8 mouse cellular contexts compared by ENCODE assay signal in the genomic region with DNA sequence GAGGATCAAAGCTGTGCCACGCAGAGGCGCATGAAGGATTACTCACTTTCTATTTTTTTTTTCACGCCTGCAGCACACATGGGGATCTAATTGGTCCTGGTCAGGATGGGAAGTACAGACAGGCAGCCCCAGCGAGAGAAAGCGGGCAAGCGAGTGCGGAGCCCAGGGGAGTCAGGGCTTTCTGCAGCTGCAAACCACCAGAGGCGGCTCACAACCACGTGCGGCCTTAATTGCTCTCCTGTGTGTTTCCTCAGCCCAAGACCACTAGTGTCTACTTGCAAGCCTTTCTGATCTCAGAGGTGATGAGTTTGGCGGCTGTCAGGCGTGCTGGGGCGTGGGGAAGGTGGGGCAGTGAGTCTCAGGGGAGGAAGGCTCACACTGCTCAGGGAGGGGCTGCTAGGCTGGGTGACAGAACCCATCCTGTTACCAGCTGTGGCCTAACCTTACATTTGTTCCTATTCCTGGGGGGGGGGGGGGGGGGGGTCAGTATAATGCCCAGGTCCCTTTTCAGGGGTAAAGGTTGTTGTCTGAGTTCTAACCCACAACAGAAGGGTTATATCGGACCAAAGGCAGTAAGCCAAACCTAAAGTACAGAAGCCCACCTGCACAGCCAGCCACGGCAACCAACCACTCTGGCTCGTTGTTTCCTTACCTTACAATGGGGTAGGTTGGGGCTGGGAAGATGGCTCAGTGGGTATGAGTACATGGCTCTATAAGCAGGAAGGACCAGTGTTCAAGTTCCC.
DNase-seq lines count a peak whose midpoint lies in the region; ATAC-seq lines count a peak whose summit lies in the region.

No protein-coding gene starts in this region.

- H3K4me2 ChIP-seq in lung, embryonic 15.5 days: peak overlapping the region; percentile 54
- peak overlapping the region; percentile 44 for H3K4me2 ChIP-seq in embryonic facial prominence, embryonic 15.5 days (replicated peaks)
- H3K4me2 ChIP-seq in heart, embryonic 15.5 days: peak overlapping the region; percentile 59
- peak overlapping the region; percentile 44 for H3K4me2 ChIP-seq in limb, embryonic 11.5 days (ENCODE audit: low read depth, severe bottlenecking)
- H3K4me2 ChIP-seq in stomach, embryonic 16.5 days (ENCODE audit: low read depth, low read length): peak overlapping the region; percentile 52

- peak overlapping the region; percentile 22 for H3K4me3 ChIP-seq in lung, embryonic 15.5 days
- H3K4me3 ChIP-seq in embryonic facial prominence, embryonic 15.5 days (replicated peaks): peak overlapping the region; percentile 15; the same call in 1 of the 2 replicates
- H3K4me3 ChIP-seq in heart, embryonic 15.5 days: peak overlapping the region; percentile 33
- peak overlapping the region; percentile 12; the same call in 1 of the 2 replicates for H3K4me3 ChIP-seq in limb, embryonic 11.5 days (ENCODE audit: low read depth, low read length)
- peak overlapping the region; percentile 18; the same call in 1 of the 2 replicates for H3K4me3 ChIP-seq in stomach, embryonic 16.5 days (replicated peaks; ENCODE audit: low read length)

- H3K9me3 ChIP-seq in lung, embryonic 15.5 days: no peaks in the 10 kb centered on the region
- no peaks in the 10 kb centered on the region for H3K9me3 ChIP-seq in embryonic facial prominence, embryonic 15.5 days (replicated peaks)
- no peaks in the 10 kb centered on the region for H3K9me3 ChIP-seq in heart, embryonic 15.5 days (replicated peaks)
- no peaks in the 10 kb centered on the region for H3K9me3 ChIP-seq in limb, embryonic 11.5 days (ENCODE audit: control insufficient read depth, low read length)
- 0 out of 2 replicates have a peak, but pooled peaks cover 3% of the 10 kb centered on the region for H3K9me3 ChIP-seq in stomach, embryonic 16.5 days (replicated peaks; ENCODE audit: control insufficient read depth, low read length)

- H3K4me1 ChIP-seq in lung, embryonic 15.5 days: peaks cover 10% of the 10 kb centered on the region; the same call in 1 of the 2 replicates
- peaks cover 21% of the 10 kb centered on the region for H3K4me1 ChIP-seq in embryonic facial prominence, embryonic 15.5 days
- peaks cover 11% of the 10 kb centered on the region for H3K4me1 ChIP-seq in heart, embryonic 15.5 days (replicated peaks)
- peaks cover 28% of the 10 kb centered on the region for H3K4me1 ChIP-seq in limb, embryonic 11.5 days (ENCODE audit: control insufficient read depth, insufficient read depth, low read length)
- H3K4me1 ChIP-seq in stomach, embryonic 16.5 days (ENCODE audit: control insufficient read depth, insufficient read depth, low read length): peaks cover 13% of the 10 kb centered on the region

- H3K9ac ChIP-seq in lung, embryonic 15.5 days: peak overlapping the region; percentile 29; the same call in 1 of the 2 replicates
- no peak overlapping the region for H3K9ac ChIP-seq in embryonic facial prominence, embryonic 15.5 days
- peak overlapping the region; percentile 21; the same call in 1 of the 2 replicates for H3K9ac ChIP-seq in heart, embryonic 15.5 days
- H3K9ac ChIP-seq in limb, embryonic 11.5 days (ENCODE audit: low read length): no peak overlapping the region
- peak overlapping the region; percentile 60 for H3K9ac ChIP-seq in stomach, embryonic 16.5 days (ENCODE audit: low read length)

- no peaks in the 10 kb centered on the region for H3K36me3 ChIP-seq in lung, embryonic 15.5 days
- H3K36me3 ChIP-seq in embryonic facial prominence, embryonic 15.5 days: no peaks in the 10 kb centered on the region
- H3K36me3 ChIP-seq in heart, embryonic 15.5 days: no peaks in the 10 kb centered on the region
- no peaks in the 10 kb centered on the region for H3K36me3 ChIP-seq in limb, embryonic 11.5 days (ENCODE audit: control insufficient read depth, insufficient read depth, low read length)
- H3K36me3 ChIP-seq in stomach, embryonic 16.5 days (ENCODE audit: control insufficient read depth, insufficient read depth, low read length): no peaks in the 10 kb centered on the region

- DNase-seq in lung, adult 18-20 months: no peak
- DNase-seq in limb, embryonic 11.5 days (ENCODE audit: low spot score): peak; percentile 77
- peak; percentile 62 to 67 for DNase-seq in natural killer cell, adult 2 months (ENCODE audit: low spot score in 2 of 2)
- no peak for DNase-seq in kidney, adult 11 months

- peak overlapping the region; percentile 85 for H3K27ac ChIP-seq in lung, embryonic 15.5 days
- 0 out of 2 replicates have a peak overlapping the region, but pooled peaks have one; percentile 9 for H3K27ac ChIP-seq in embryonic facial prominence, embryonic 15.5 days (replicated peaks)
- no peak overlapping the region for H3K27ac ChIP-seq in heart, embryonic 15.5 days
- no peak overlapping the region for H3K27ac ChIP-seq in limb, embryonic 11.5 days (replicated peaks; ENCODE audit: low read depth, low read length)
- H3K27ac ChIP-seq in stomach, embryonic 16.5 days (ENCODE audit: low read length): peak overlapping the region; percentile 85

- no peaks in the 10 kb centered on the region for H3K27me3 ChIP-seq in lung, embryonic 15.5 days
- H3K27me3 ChIP-seq in embryonic facial prominence, embryonic 15.5 days: no peaks in the 10 kb centered on the region
- no peaks in the 10 kb centered on the region; the same call in 1 of the 2 replicates for H3K27me3 ChIP-seq in heart, embryonic 15.5 days
- H3K27me3 ChIP-seq in limb, embryonic 11.5 days (ENCODE audit: control insufficient read depth, insufficient read depth, low read length): no peaks in the 10 kb centered on the region
- no peaks in the 10 kb centered on the region for H3K27me3 ChIP-seq in stomach, embryonic 16.5 days (ENCODE audit: control insufficient read depth, insufficient read depth, low read length)

- 0 out of 2 replicates have a peak, but pooled peaks have one; percentile 49 for ATAC-seq in lung, embryonic 15.5 days (ENCODE audit: borderline replicate concordance, extremely low read depth, low FRiP score, low TSS enrichment)
- ATAC-seq in embryonic facial prominence, embryonic 15.5 days (ENCODE audit: insufficient number of reproducible peaks, low FRiP score, low TSS enrichment, low read depth): peak; percentile 80
- ATAC-seq in heart, embryonic 15.5 days (replicated peaks; ENCODE audit: insufficient number of reproducible peaks, insufficient read depth, low FRiP score, low read depth): 0 out of 2 replicates have a peak, but pooled peaks have one; percentile 31
- ATAC-seq in limb, embryonic 11.5 days (ENCODE audit: insufficient number of reproducible peaks, low FRiP score, low TSS enrichment, low read depth): peak; percentile 73
- peak; percentile 39; the same call in 1 of the 2 replicates for ATAC-seq in stomach, embryonic 16.5 days (ENCODE audit: insufficient read depth, low FRiP score)

- 19% methylated on average over 16 of the region's 16 CpGs for WGBS in lung, embryonic 15.5 days
- 14% methylated on average over 16 of the region's 16 CpGs for WGBS in embryonic facial prominence, embryonic 15.5 days
- 20% methylated on average over 16 of the region's 16 CpGs for WGBS in heart, embryonic 15.5 days
- WGBS in limb, embryonic 11.5 days: 8% methylated on average over 16 of the region's 16 CpGs
- 19% methylated on average over 16 of the region's 16 CpGs for WGBS in stomach, embryonic 16.5 days

Comparison
In these comparisons a context has a peak if more than half of its experiments do, and no peak if none do; other contexts are left out.
1. H3K27ac ChIP-seq: peak in lung, embryonic 15.5 days (single experiment), embryonic facial prominence, embryonic 15.5 days (single experiment) and stomach, embryonic 16.5 days (single experiment); none in heart, embryonic 15.5 days (single experiment) and limb, embryonic 11.5 days (single experiment).
2. H3K9ac ChIP-seq: peak in lung, embryonic 15.5 days (single experiment), heart, embryonic 15.5 days (single experiment) and stomach, embryonic 16.5 days (single experiment); none in embryonic facial prominence, embryonic 15.5 days (single experiment) and limb, embryonic 11.5 days (single experiment).
3. DNase-seq: peak in limb, embryonic 11.5 days (single experiment) and natural killer cell, adult 2 months (2 of 2); none in lung, adult 18-20 months (0 of 2) and kidney, adult 11 months (single experiment).
4. Peak in every context shown above with its lines, with median percentiles within 50 percentile points of each other: ATAC-seq, H3K4me2 ChIP-seq and H3K4me3 ChIP-seq.